Mouse (Mus musculus): ENCODE data around the gene Klhl12.
"Not testable (repeated sequence)": the region's sequence is repeated elsewhere in the genome, so short reads cannot be mapped to it uniquely, and the experiment has no call there.

Gene Klhl12

GRCm38 (mm10) chr1:134454904-134455824, at the start of gene Klhl12:
Gene Klhl12 (plus strand): TSS chr1:134455531.
- peak; percentile 95 for DNase-seq (ENCODE audit: low spot score)

- DNase-seq (ENCODE audit: low spot score): no peak
Observed at GRCm38 (mm10) chr1:134406414-134406771, 48.9 kb upstream of the Klhl12 start.

- no peak for DNase-seq (ENCODE audit: low spot score)
Observed at GRCm38 (mm10) chr1:134408080-134408479, 47.3 kb upstream of the Klhl12 start.

- DNase-seq (ENCODE audit: low spot score): no peak
Observed at GRCm38 (mm10) chr1:134411706-134412629, 43.4 kb upstream of the Klhl12 start.

- DNase-seq (ENCODE audit: low spot score): no peak
Observed at GRCm38 (mm10) chr1:134414038-134414437, 41.3 kb upstream of the Klhl12 start.

GRCm38 (mm10) chr1:134414501-134415167, 40.7 kb upstream of the Klhl12 start:
- no peak for DNase-seq (ENCODE audit: low spot score)

- peak; percentile 99 for DNase-seq (ENCODE audit: low spot score)
Observed at GRCm38 (mm10) chr1:134415168-134415831, 40.0 kb upstream of the Klhl12 start, which contains the start of gene Adipor1. Gene Adipor1 (plus strand): TSS chr1:134415378.

- DNase-seq (ENCODE audit: low spot score): no peak
Observed at GRCm38 (mm10) chr1:134418414-134418975, 36.8 kb upstream of the Klhl12 start.

- no peak for DNase-seq (ENCODE audit: low spot score)
Observed at GRCm38 (mm10) chr1:134419176-134419575, 36.2 kb upstream of the Klhl12 start.

GRCm38 (mm10) chr1:134419751-134420458, 35.4 kb upstream of the Klhl12 start:
- no peak for DNase-seq (ENCODE audit: low spot score)

- no peak for DNase-seq (ENCODE audit: low spot score)
Observed at GRCm38 (mm10) chr1:134423911-134424310, 31.4 kb upstream of the Klhl12 start.

- DNase-seq (ENCODE audit: low spot score): peak; percentile 59
Observed at GRCm38 (mm10) chr1:134426289-134426688, 29.0 kb upstream of the Klhl12 start.

- DNase-seq (ENCODE audit: low spot score): no peak
Observed at GRCm38 (mm10) chr1:134433002-134433401, 22.3 kb upstream of the Klhl12 start.

GRCm38 (mm10) chr1:134433473-134433872, 21.9 kb upstream of the Klhl12 start:
- DNase-seq (ENCODE audit: low spot score): no peak

- DNase-seq (ENCODE audit: low spot score): no peak
Observed at GRCm38 (mm10) chr1:134435414-134435813, 19.9 kb upstream of the Klhl12 start.

GRCm38 (mm10) chr1:134440437-134440836, 14.9 kb upstream of the Klhl12 start:
- DNase-seq (ENCODE audit: low spot score): peak; percentile 63

- not testable (repeated sequence) for DNase-seq (ENCODE audit: low spot score)
Observed at GRCm38 (mm10) chr1:134441737-134442136, 13.6 kb upstream of the Klhl12 start.

GRCm38 (mm10) chr1:134442394-134442793, 12.9 kb upstream of the Klhl12 start:
- DNase-seq (ENCODE audit: low spot score): no peak

- not testable (repeated sequence) for DNase-seq (ENCODE audit: low spot score)
Observed at GRCm38 (mm10) chr1:134443288-134443687, 12.0 kb upstream of the Klhl12 start.

GRCm38 (mm10) chr1:134445418-134445817, 9.9 kb upstream of the Klhl12 start:
- DNase-seq (ENCODE audit: low spot score): peak; percentile 52

Measured in testis, postnatal 14 days (tissue).